Mouse (Mus musculus) activated CD4-positive, CD25-positive, alpha-beta regulatory T cell (primary cell): ENCODE data around the gene Polr1e. TPM values are rescaled to one million over a fixed set of nuclear protein-coding genes. Genes with fewer than 3 reads are reported as not detected.

Experiments used
- polyA plus RNA-seq, 2 experiments: library from polyadenylated mRNA; unstranded; fragments of 100-300 nt; shearing (Covaris generic); gene quantifications; one replicate each; pipeline ENCODE4 v1.2.1; 2017

The Polr1e gene
- polyA plus RNA-seq: 10 to 100 TPM; 46.2 to 67.2 TPM

GRCm38 (mm10) chr4:45018452-45018980 lies at the start of gene Polr1e:
TSS of gene Polr1e (plus strand) at chr4:45018583.

GRCm38 (mm10) chr4:44981280-44981973 lies 37.0 kb upstream of the Polr1e start, which contains the start of gene Grhpr:
TSS of gene Grhpr (plus strand) at chr4:44981395.

DNA sequence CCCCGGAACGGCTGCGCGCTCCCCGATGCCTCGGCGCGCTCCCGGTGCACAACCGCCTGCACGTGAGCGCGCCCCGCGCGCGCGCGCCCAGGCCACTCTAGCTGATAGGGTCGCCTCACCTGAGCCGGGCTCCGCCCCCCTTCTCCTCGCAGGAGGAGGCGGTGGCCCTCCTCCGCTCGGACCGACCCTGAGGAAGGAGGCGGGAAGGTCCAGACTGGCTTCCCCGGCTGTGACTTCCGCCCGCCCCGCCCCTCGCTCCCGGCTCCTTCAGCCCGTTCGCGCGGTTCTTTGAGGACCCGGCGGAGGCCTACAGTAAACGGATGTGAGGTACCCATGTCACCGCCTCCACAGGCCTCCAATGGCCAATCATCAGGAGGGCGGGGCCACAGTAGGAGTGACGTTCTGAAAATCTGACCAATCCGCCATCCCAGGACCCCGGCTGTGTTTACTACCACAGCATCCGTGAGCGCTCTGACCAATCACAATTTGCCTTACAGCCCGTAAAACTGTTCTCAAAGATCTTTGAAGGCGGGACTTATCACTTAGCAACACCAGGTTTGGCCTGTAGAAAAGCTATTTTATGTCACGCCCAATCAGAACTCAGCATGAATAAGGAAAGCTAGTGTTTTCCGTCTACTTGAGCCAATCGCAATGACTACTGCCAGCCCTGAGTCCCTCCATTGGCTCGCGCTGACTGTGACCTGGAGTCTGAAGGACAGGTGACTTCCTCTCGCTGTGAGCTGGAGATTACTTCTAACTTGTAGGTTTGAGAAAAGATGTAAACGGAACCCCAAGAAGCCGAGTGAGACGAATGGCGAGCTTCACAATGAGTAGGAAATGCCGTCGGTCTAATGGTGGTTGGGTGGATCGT lies 6.0 kb upstream of the Polr1e start, which contains the start of gene Zbtb5:
Zbtb5 (minus strand) TSS at position 308 of the 871 bp plus-strand sequence.

GRCm38 (mm10) chr4:45084021-45084894 lies 65.9 kb downstream of the Polr1e start, which contains the start of gene Fbxo10:
TSS of gene Fbxo10 (minus strand) at chr4:45084604.

Other genes starting within 250 kb of the Polr1e start
- 10 to 100 TPM; 33.2 to 47.1 TPM for gene Grhpr, start 37.2 kb upstream of the Polr1e start, polyA plus RNA-seq
- 10 to 100 TPM; 10.6 to 13.3 TPM for gene Zbtb5, start 6.2 kb upstream of the Polr1e start, polyA plus RNA-seq
- 1 to 10 TPM in 1 of 2 experiments, under 1 TPM in 1; 0.86 to 1.1 TPM for gene Fbxo10, start 66.0 kb downstream of the Polr1e start, polyA plus RNA-seq
- 100 to 1,000 TPM; 168 to 174 TPM for gene Tomm5, start 89.5 kb downstream of the Polr1e start, polyA plus RNA-seq
- not detected for gene Frmpd1, start 166.3 kb downstream of the Polr1e start, polyA plus RNA-seq